Mouse (Mus musculus) CH12.LX (cell line): ENCODE data around the gene Espl1. TPM values are rescaled to one million over a fixed set of nuclear protein-coding genes. Genes with fewer than 3 reads are reported as not detected.

Experiments used
- DNase-seq: peaks from one replicate; pipeline ENCODE4 v3.0.0-alpha.2; 2013; ENCODE audit errors: extremely low read depth
- H3K27ac ChIP-seq: 2 replicates; pipeline ENCODE4 v1.5.1; 2012; ENCODE audit warnings: low read depth, mild to moderate bottlenecking, control low read depth, moderate library complexity; ENCODE audit not compliant: insufficient read depth
- H3K27me3 ChIP-seq: replicated peaks from 2 replicates; pipeline ENCODE3; 2012; ENCODE audit warnings: inconsistent platforms
- H3K36me3 ChIP-seq, 2 experiments: replicated peaks in 1 of 2; 2 replicates each; pipeline versions ENCODE3 to v1.6.1; 2012; ENCODE audit warnings: inconsistent platforms in 1 of 2, low read length in 1 of 2, mild to moderate bottlenecking in 1 of 2, mixed read lengths in 1 of 2, moderate library complexity in 1 of 2; ENCODE audit not compliant: control insufficient read depth in 1 of 2, insufficient read depth in 1 of 2
- H3K4me1 ChIP-seq, 2 experiments: 2 replicates each; pipeline ENCODE4 v1.6.1; 2012; ENCODE audit warnings: inconsistent platforms in 1 of 2, moderate library complexity in 1 of 2; ENCODE audit not compliant: insufficient read depth in 2 of 2, control insufficient read depth in 1 of 2
- H3K4me2 ChIP-seq: 2 replicates; pipeline ENCODE4 v1.6.1; 2012; ENCODE audit warnings: low read depth, mild to moderate bottlenecking, control low read depth; ENCODE audit not compliant: poor library complexity, insufficient read depth, severe bottlenecking
- H3K4me3 ChIP-seq, 3 experiments: fragments of 150-350 bp in 1 of 3; sonication (generic) in 1 of 3; replicated peaks in 1 of 3; 2 replicates each; pipeline versions ENCODE3 to v1.5.1; 2011 to 2012; ENCODE audit warnings: low read depth in 2 of 3, low read length in 2 of 3, mild to moderate bottlenecking in 2 of 3, moderate library complexity in 2 of 3, control low read depth in 1 of 3, improper control_type of control experiment in 1 of 3, inconsistent platforms in 1 of 3, mixed read lengths in 1 of 3; ENCODE audit not compliant: poor library complexity in 1 of 3
- H3K79me2 ChIP-seq: replicated peaks from 2 replicates; pipeline ENCODE4 v1.6.1; 2012; ENCODE audit warnings: mild to moderate bottlenecking, moderate library complexity; ENCODE audit not compliant: control insufficient read depth, poor library complexity, insufficient read depth, severe bottlenecking; ENCODE audit errors: extremely low read depth
- H3K9ac ChIP-seq: 2 replicates; pipeline ENCODE4 v1.6.1; 2012; ENCODE audit warnings: low read depth, mild to moderate bottlenecking, control low read depth, moderate library complexity; ENCODE audit not compliant: insufficient read depth
- H3K9me3 ChIP-seq: replicated peaks from 2 replicates; pipeline ENCODE3; 2012; ENCODE audit warnings: low read length, inconsistent platforms, mixed read lengths
- BHLHE40 ChIP-seq: IDR thresholded peaks from 2 replicates; pipeline ENCODE4 v1.6.1; 2011; ENCODE audit warnings: mild to moderate bottlenecking, low read depth, low read length, improper control_type of control experiment
- CHD1 ChIP-seq: IDR thresholded peaks from 2 replicates; pipeline ENCODE4 v1.6.1; 2012; ENCODE audit warnings: low read depth, low read length, improper control_type of control experiment, inconsistent platforms
- CTCF ChIP-seq, 2 experiments: IDR thresholded peaks in 1 of 2; conservative IDR thresholded peaks in 1 of 2; 2 replicates each; pipeline ENCODE4 v1.5.1; 2011 to 2012; ENCODE audit warnings: low read depth in 2 of 2, low read length in 2 of 2, improper control_type of control experiment in 1 of 2, inconsistent platforms in 1 of 2, mild to moderate bottlenecking in 1 of 2, moderate library complexity in 1 of 2
- EP300 ChIP-seq: IDR thresholded peaks from 2 replicates; pipeline ENCODE4 v1.6.1; 2011; ENCODE audit warnings: low read length, improper control_type of control experiment
- ETS1 ChIP-seq: conservative IDR thresholded peaks from 2 replicates; pipeline ENCODE4 v1.6.1; 2012; ENCODE audit warnings: low read depth, mild to moderate bottlenecking, inconsistent platforms, low read length, improper control_type of control experiment, moderate library complexity
- HCFC1 ChIP-seq: IDR thresholded peaks from 2 replicates; pipeline ENCODE4 v1.6.1; 2012; ENCODE audit warnings: low read depth, mild to moderate bottlenecking, inconsistent platforms, low read length, improper control_type of control experiment
- MAFK ChIP-seq: IDR thresholded peaks from 2 replicates; pipeline ENCODE4 v1.6.1; 2011; ENCODE audit warnings: low read length, improper control_type of control experiment; ENCODE audit not compliant: insufficient replicate concordance
- MAZ ChIP-seq: IDR thresholded peaks from 2 replicates; pipeline ENCODE4 v1.6.1; 2012; ENCODE audit warnings: low read depth, mild to moderate bottlenecking, inconsistent platforms, low read length, improper control_type of control experiment, moderate library complexity
- NELFE ChIP-seq: IDR thresholded peaks from 2 replicates; pipeline ENCODE4 v1.6.1; 2011; ENCODE audit warnings: low read depth, low read length, improper control_type of control experiment
- NRF1 ChIP-seq: IDR thresholded peaks from 2 replicates; pipeline ENCODE4 v1.6.1; 2014; ENCODE audit warnings: low read depth, mild to moderate bottlenecking, inconsistent platforms, low read length, improper control_type of control experiment, moderate library complexity
- PAX5 ChIP-seq: IDR thresholded peaks from 2 replicates; pipeline ENCODE4 v1.6.1; 2012; ENCODE audit warnings: low read length, inconsistent platforms, mixed read lengths
- POLR2AphosphoS2 ChIP-seq: IDR thresholded peaks from 2 replicates; pipeline ENCODE4 v1.6.1; 2011; ENCODE audit warnings: low read depth, low read length, improper control_type of control experiment
- RCOR1 ChIP-seq: conservative IDR thresholded peaks from 2 replicates; pipeline ENCODE4 v1.6.1; 2012; ENCODE audit warnings: low read depth, mild to moderate bottlenecking, inconsistent platforms, low read length, improper control_type of control experiment
- SIN3A ChIP-seq: IDR thresholded peaks from 2 replicates; pipeline ENCODE4 v1.6.1; 2012; ENCODE audit warnings: low read length, improper control_type of control experiment, inconsistent platforms
- SMC3 ChIP-seq: IDR thresholded peaks from 2 replicates; pipeline ENCODE4 v1.6.1; 2011; ENCODE audit warnings: low read depth, low read length, improper control_type of control experiment
- TCF12 ChIP-seq: IDR thresholded peaks from 2 replicates; pipeline ENCODE4 v1.6.1; 2014; ENCODE audit warnings: low read depth, mild to moderate bottlenecking, inconsistent platforms, low read length, improper control_type of control experiment
- USF1 ChIP-seq: IDR thresholded peaks from 2 replicates; pipeline ENCODE4 v1.6.1; 2014; ENCODE audit warnings: low read depth, mild to moderate bottlenecking, inconsistent platforms, low read length, improper control_type of control experiment
- USF2 ChIP-seq: conservative IDR thresholded peaks from 2 replicates; pipeline ENCODE4 v1.6.1; 2011; ENCODE audit warnings: low read depth, low read length, improper control_type of control experiment
- ZC3H11A ChIP-seq: IDR thresholded peaks from 2 replicates; pipeline ENCODE4 v1.6.1; 2012; ENCODE audit warnings: low read depth, mild to moderate bottlenecking, inconsistent platforms, low read length, improper control_type of control experiment
- ZKSCAN1 ChIP-seq: IDR thresholded peaks from 2 replicates; pipeline ENCODE4 v1.6.1; 2012; ENCODE audit warnings: low read depth, inconsistent platforms, low read length, improper control_type of control experiment, borderline replicate concordance
- dilution Hi-C: fragments of 300-500 bp; cut with MboI; formaldehyde crosslinking; loops from 2 replicates; pipeline ENCODE4 v1.14.3; 2020; ENCODE audit warnings: low sequenced_read_pairs; ENCODE audit not compliant: extremely low pct_unique_long_range_greater_than_20kb, extremely low pct_ligation_motif_present
- in situ Hi-C: fragments of 300-500 bp; cut with MboI; formaldehyde crosslinking; loops from 3 replicates; pipeline ENCODE4 v1.14.3; 2019; ENCODE audit warnings: low sequenced_read_pairs, low pct_ligation_motif_present, low pct_unique_long_range_greater_than_20kb, mixed read lengths
- polyA plus RNA-seq: library from polyadenylated mRNA; unstranded; fragments of >175 nt; gene quantifications from 2 replicates; pipeline ENCODE4 v1.2.1, GENCODE M21; 2012; ENCODE audit warnings: low read depth; ENCODE audit not compliant: insufficient read length
- total RNA-seq, 2 experiments: library from RNA; depleted of rRNA; stranded (reverse); fragments of 300-350 nt in 1 of 2; fragments of >200 nt in 1 of 2; gene quantifications; 2 replicates each; pipeline ENCODE4 v1.2.3; 2012 to 2014

The Espl1 gene
- total and polyA plus RNA-seq, 3 experiments = 41.3 to 80.7 (median 51.0) TPM

- Histone ChIP-seq H3K27me3 (no peaks in the 10 kb centered on the region), H3K4me2 (no peak overlapping the region), H3K4me1 (peaks cover 0 to 18% of the 10 kb centered on the region in 2 experiments; a peak in 2 of 4 replicates), H3K9me3 (no peaks in the 10 kb centered on the region), H3K9ac (no peak overlapping the region), H3K4me3 (no peak overlapping the region), H3K79me2 (peaks cover 6% of the 10 kb centered on the region; the same call in 1 of the 2 replicates), H3K36me3 (peaks cover 62 to 88% of the 10 kb centered on the region in 2 experiments), H3K27ac (no peak overlapping the region)
- in situ Hi-C loops = no loop called here
- no peak for DNase-seq
- TF ChIP-seq CHD1 (no peak), TCF12 (no peak), ZC3H11A (no peak), USF2 (no peak), ETS1 (no peak), ZKSCAN1 (no peak), EP300 (no peak), MAZ (no peak), NRF1 (no peak), POLR2AphosphoS2 (no peak), PAX5 (no peak), SIN3A (no peak), SMC3 (no peak), NELFE (no peak), USF1 (no peak), HCFC1 (no peak), MAFK (no peak), RCOR1 (no peak)
- dilution Hi-C loops = no loop called here
Measured at GRCm38 (mm10) chr15:102302542-102302941, 6.5 kb downstream of the Espl1 start.

- Histone ChIP-seq H3K4me2 (no peak overlapping the region), H3K9ac (no peak overlapping the region), H3K27me3 (no peaks in the 10 kb centered on the region), H3K27ac (no peak overlapping the region), H3K4me1 (peaks cover 2 to 29% of the 10 kb centered on the region in 2 experiments; a peak in 2 of 4 replicates), H3K4me3 (no peak overlapping the region)
- DNase-seq = no peak
- TF ChIP-seq CTCF (conservative IDR thresholded peaks at IDR 0.05 in 1 of 2, IDR thresholded peaks at IDR 0.05 in 1 of 2; ENCODE audit: low read depth in 2 of 2, low read length in 2 of 2) (0 out of 4 replicates have a peak, but pooled peaks of 1 of the 2 experiments have one; percentile 7), BHLHE40 (no peak)
- TF ChIP-seq, all 38 proteins: peak for 1
- dilution Hi-C loops (no loop called here), in situ Hi-C loops (no loop called here)
- Histone ChIP-seq H3K9me3 (no peaks in the 10 kb centered on the region), H3K36me3 (peaks cover 66 to 86% of the 10 kb centered on the region in 2 experiments), H3K79me2 (no peaks in the 10 kb centered on the region)
Measured at GRCm38 (mm10) chr15:102308717-102309116, 12.7 kb downstream of the Espl1 start.
